Mouse (Mus musculus) brown adipose tissue, adult 24 weeks (tissue): Measurements from ENCODE around the gene Tbc1d5. TPM values are rescaled to one million over a fixed set of nuclear protein-coding genes. Genes with fewer than 3 reads are reported as not detected.

Experiments
- H3K27ac ChIP-seq: fragments of 200-500 bp; replicated peaks from 2 replicates; pipeline ENCODE4 v1.5.1; 2012; ENCODE audit warnings: low read depth, mild to moderate bottlenecking, low read length
- H3K4me1 ChIP-seq: fragments of 200-500 bp; 2 replicates; pipeline ENCODE4 v1.6.1; 2012; ENCODE audit warnings: low read length, mixed read lengths; ENCODE audit not compliant: control insufficient read depth, insufficient read depth, insufficient read length
- H3K4me3 ChIP-seq: fragments of 200-500 bp; 2 replicates; pipeline ENCODE4 v1.5.1; 2012; ENCODE audit warnings: low read depth, mild to moderate bottlenecking, low read length, moderate library complexity; ENCODE audit not compliant: insufficient read depth
- polyA plus RNA-seq: library from polyadenylated mRNA; stranded (reverse); fragments of >200 nt; gene quantifications from 2 replicates; pipeline ENCODE4 v1.2.4, GENCODE M21; 2012; ENCODE audit not compliant: missing spikeins, insufficient read depth, insufficient read length

Gene Tbc1d5
- polyA plus RNA-seq, 1 experiment: 11.3 TPM

GRCm38 (mm10) chr17:50763407-50763806 is 415.7 kb downstream of the Tbc1d5 start:
- Histone ChIP-seq H3K4me3 (no peak overlapping the region), H3K27ac (no peak overlapping the region), H3K4me1 (no peaks in the 10 kb centered on the region)

GRCm38 (mm10) chr17:50762231-50762630 is 416.9 kb downstream of the Tbc1d5 start:
- H3K4me3 ChIP-seq: no peak overlapping the region
- no peak overlapping the region for H3K27ac ChIP-seq
- H3K4me1 ChIP-seq: no peaks in the 10 kb centered on the region

- Histone ChIP-seq H3K4me3 (no peak overlapping the region), H3K27ac (no peak overlapping the region), H3K4me1 (no peaks in the 10 kb centered on the region)
Measured at GRCm38 (mm10) chr17:50761082-50761481, 418.1 kb downstream of the Tbc1d5 start.

- Histone ChIP-seq H3K4me3 (no peak overlapping the region), H3K4me1 (peaks cover 6% of the 10 kb centered on the region), H3K27ac (no peak overlapping the region)
Measured at GRCm38 (mm10) chr17:50753356-50754138, 425.6 kb downstream of the Tbc1d5 start.

GRCm38 (mm10) chr17:50752753-50753152 is 426.4 kb downstream of the Tbc1d5 start:
- H3K4me1 ChIP-seq: peaks cover 6% of the 10 kb centered on the region
- no peak overlapping the region for H3K4me3 ChIP-seq
- H3K27ac ChIP-seq: no peak overlapping the region

GRCm38 (mm10) chr17:50751911-50752310 is 427.2 kb downstream of the Tbc1d5 start:
- peaks cover 6% of the 10 kb centered on the region for H3K4me1 ChIP-seq
- no peak overlapping the region for H3K4me3 ChIP-seq
- no peak overlapping the region for H3K27ac ChIP-seq

- Histone ChIP-seq H3K27ac (no peak overlapping the region), H3K4me1 (peaks cover 6% of the 10 kb centered on the region), H3K4me3 (no peak overlapping the region)
Measured at GRCm38 (mm10) chr17:50750874-50751273, 428.3 kb downstream of the Tbc1d5 start.

GRCm38 (mm10) chr17:50741386-50741785 is 437.8 kb downstream of the Tbc1d5 start:
- H3K4me1 ChIP-seq: no peaks in the 10 kb centered on the region
- H3K27ac ChIP-seq: no peak overlapping the region
- H3K4me3 ChIP-seq: no peak overlapping the region

GRCm38 (mm10) chr17:50740804-50741203 is 438.3 kb downstream of the Tbc1d5 start:
- 0 out of 2 replicates have a peak, but pooled peaks cover 4% of the 10 kb centered on the region for H3K4me1 ChIP-seq
- no peak overlapping the region for H3K4me3 ChIP-seq
- no peak overlapping the region for H3K27ac ChIP-seq

- H3K27ac ChIP-seq: no peak overlapping the region
- no peak overlapping the region for H3K4me3 ChIP-seq
- 0 out of 2 replicates have a peak, but pooled peaks cover 4% of the 10 kb centered on the region for H3K4me1 ChIP-seq
Measured at GRCm38 (mm10) chr17:50738476-50738875, 440.7 kb downstream of the Tbc1d5 start.

GRCm38 (mm10) chr17:50737068-50737467 is 442.1 kb downstream of the Tbc1d5 start:
- Histone ChIP-seq H3K4me3 (no peak overlapping the region), H3K4me1 (0 out of 2 replicates have a peak, but pooled peaks cover 4% of the 10 kb centered on the region), H3K27ac (no peak overlapping the region)

GRCm38 (mm10) chr17:50735955-50736533 is 443.1 kb downstream of the Tbc1d5 start:
- 0 out of 2 replicates have a peak, but pooled peaks cover 6% of the 10 kb centered on the region for H3K4me1 ChIP-seq
- no peak overlapping the region for H3K4me3 ChIP-seq
- peak overlapping the region; percentile 65 for H3K27ac ChIP-seq

GRCm38 (mm10) chr17:50735382-50735954 is 443.7 kb downstream of the Tbc1d5 start:
- H3K4me3 ChIP-seq: no peak overlapping the region
- 0 out of 2 replicates have a peak, but pooled peaks cover 6% of the 10 kb centered on the region for H3K4me1 ChIP-seq
- peak overlapping the region; percentile 65 for H3K27ac ChIP-seq

- Histone ChIP-seq H3K4me3 (no peak overlapping the region), H3K27ac (peak overlapping the region; percentile 49), H3K4me1 (0 out of 2 replicates have a peak, but pooled peaks cover 6% of the 10 kb centered on the region)
Measured at GRCm38 (mm10) chr17:50734781-50735180, 444.4 kb downstream of the Tbc1d5 start.

- H3K4me1 ChIP-seq: 0 out of 2 replicates have a peak, but pooled peaks cover 6% of the 10 kb centered on the region
- H3K4me3 ChIP-seq: no peak overlapping the region
- H3K27ac ChIP-seq: no peak overlapping the region
Measured at GRCm38 (mm10) chr17:50733390-50733789, 445.8 kb downstream of the Tbc1d5 start.
